Mouse (Mus musculus) intestine, embryonic 14.5 days (tissue): ENCODE results near the gene Tfrc. TPM values are rescaled to one million over a fixed set of nuclear protein-coding genes. Genes with fewer than 3 reads are reported as not detected.

ENCODE experiments used
- ATAC-seq: fragments of 200-750 bp; cut with Nextera tagmentation; replicated peaks from 2 replicates; pipeline ENCODE4 v1.8.0; 2017; ENCODE audit warnings: low read depth, moderate number of reproducible peaks, moderate TSS enrichment, moderate library complexity; ENCODE audit not compliant: low FRiP score, low TSS enrichment
- DNase-seq: peaks from one replicate; pipeline ENCODE4 v3.0.0-alpha.2; 2018; ENCODE audit warnings: low spot score
- H3K27ac ChIP-seq: fragments of 300-500 bp; sonication (generic); 2 replicates; pipeline ENCODE4 v1.5.1; 2014; ENCODE audit warnings: low read depth, mild to moderate bottlenecking, control low read depth
- H3K27me3 ChIP-seq: fragments of 300-500 bp; sonication (generic); replicated peaks from 2 replicates; pipeline ENCODE4 v1.6.1; 2014; ENCODE audit warnings: low read length, control low read depth; ENCODE audit not compliant: control insufficient read depth, insufficient read depth
- H3K36me3 ChIP-seq: fragments of 300-500 bp; sonication (generic); 2 replicates; pipeline ENCODE4 v1.6.1; 2014; ENCODE audit warnings: low read length, control low read depth; ENCODE audit not compliant: control insufficient read depth, insufficient read depth
- H3K4me1 ChIP-seq: fragments of 300-500 bp; sonication (generic); replicated peaks from 2 replicates; pipeline ENCODE4 v1.6.1; 2014; ENCODE audit warnings: low read length, control low read depth, mixed read lengths; ENCODE audit not compliant: control insufficient read depth, insufficient read depth
- H3K4me2 ChIP-seq: fragments of 300-500 bp; sonication (generic); 2 replicates; pipeline ENCODE4 v1.6.1; 2014; ENCODE audit warnings: low read length
- H3K4me3 ChIP-seq: fragments of 300-500 bp; sonication (generic); 2 replicates; pipeline ENCODE4 v1.5.1; 2014; ENCODE audit warnings: low read depth, low read length, control low read depth, mixed read lengths
- H3K9ac ChIP-seq: fragments of 300-500 bp; sonication (generic); 2 replicates; pipeline ENCODE4 v1.6.1; 2014; ENCODE audit warnings: mild to moderate bottlenecking, low read length
- H3K9me3 ChIP-seq: fragments of 300-500 bp; sonication (generic); 2 replicates; pipeline ENCODE4 v1.6.1; 2016; ENCODE audit warnings: low read length, control low read depth; ENCODE audit not compliant: control insufficient read depth
- WGBS: fragments of 180-500 bp; shearing (Covaris S2); extraction: QIAGEN DNeasy Blood & Tissue Kit; methylation state at CpG from one replicate; pipeline ENCODE4 v1.1.7; 2014; 5-methylcytosine and 5-hydroxymethylcytosine counted together
- polyA plus RNA-seq: library from polyadenylated mRNA; unstranded; fragments of >200 nt; fragmentation: Nextera tagmentation; extraction: Ambion mirVana; gene quantifications from 2 replicates; pipeline ENCODE4 v1.2.1, GENCODE M21; 2014

Gene Tfrc
- polyA plus RNA-seq, 1 experiment from 2014 or later = 162 TPM

- ATAC-seq = no peak
- peaks cover 90% of the 10 kb centered on the region for H3K36me3 ChIP-seq
- DNase-seq = no peak
- H3K4me2 ChIP-seq = no peak overlapping the region
- WGBS = 93% methylated on average over 7 of the region's 7 CpGs
- H3K27me3 ChIP-seq = no peaks in the 10 kb centered on the region
- no peaks in the 10 kb centered on the region for H3K9me3 ChIP-seq
- H3K4me1 ChIP-seq = 0 out of 2 replicates have a peak, but pooled peaks cover 4% of the 10 kb centered on the region
- H3K4me3 ChIP-seq = no peak overlapping the region
- no peak overlapping the region for H3K9ac ChIP-seq
- no peak overlapping the region for H3K27ac ChIP-seq
Measured at GRCm38 (mm10) chr16:32672250-32672649, 63.5 kb downstream of the Tfrc start.

- H3K27ac ChIP-seq = no peak overlapping the region
- WGBS = 76% methylated on average over 13 of the region's 13 CpGs
Measured at GRCm38 (mm10) chr16:32672861-32673560, 64.3 kb downstream of the Tfrc start.

GRCm38 (mm10) chr16:32674121-32674740 lies 65.5 kb downstream of the Tfrc start:
- Histone ChIP-seq H3K4me3 (no peak overlapping the region), H3K4me1 (0 out of 2 replicates have a peak, but pooled peaks cover 4% of the 10 kb centered on the region), H3K36me3 (peaks cover 85% of the 10 kb centered on the region), H3K27me3 (no peaks in the 10 kb centered on the region), H3K9me3 (no peaks in the 10 kb centered on the region), H3K9ac (no peak overlapping the region), H3K4me2 (no peak overlapping the region), H3K27ac (no peak overlapping the region)
- no peak for ATAC-seq
- WGBS = 89% methylated on average over 17 of the region's 17 CpGs
- DNase-seq = no peak

More at GRCm38 (mm10) chr16:32672861-32673560, 64.3 kb downstream of the Tfrc start:
- Histone ChIP-seq H3K4me1 (0 out of 2 replicates have a peak, but pooled peaks cover 4% of the 10 kb centered on the region), H3K4me3 (no peak overlapping the region), H3K36me3 (peaks cover 87% of the 10 kb centered on the region), H3K4me2 (no peak overlapping the region), H3K9ac (no peak overlapping the region), H3K9me3 (no peaks in the 10 kb centered on the region), H3K27me3 (no peaks in the 10 kb centered on the region)
- ATAC-seq = no peak
- no peak for DNase-seq

GRCm38 (mm10) chr16:32677040-32677700 lies 68.5 kb downstream of the Tfrc start:
- DNase-seq = no peak
- Histone ChIP-seq H3K4me3 (no peak overlapping the region), H3K36me3 (peaks cover 79% of the 10 kb centered on the region), H3K27me3 (no peaks in the 10 kb centered on the region), H3K4me1 (0 out of 2 replicates have a peak, but pooled peaks cover 4% of the 10 kb centered on the region), H3K9me3 (no peaks in the 10 kb centered on the region), H3K4me2 (no peak overlapping the region), H3K27ac (no peak overlapping the region), H3K9ac (no peak overlapping the region)
- ATAC-seq = no peak; the same call in 1 of the 2 replicates
- WGBS = 85% methylated on average over 10 of the region's 10 CpGs

- no peaks in the 10 kb centered on the region for H3K27me3 ChIP-seq
- H3K27ac ChIP-seq = no peak overlapping the region
- H3K4me1 ChIP-seq = no peaks in the 10 kb centered on the region
- no peak overlapping the region for H3K9ac ChIP-seq
- ATAC-seq (no peak; the same call in 1 of the 2 replicates), DNase-seq (no peak)
- H3K9me3 ChIP-seq = no peaks in the 10 kb centered on the region
- WGBS = 81% methylated on average over 14 of the region's 14 CpGs
- H3K4me2 ChIP-seq = no peak overlapping the region
- H3K4me3 ChIP-seq = no peak overlapping the region
- peaks cover 75% of the 10 kb centered on the region for H3K36me3 ChIP-seq
Measured at GRCm38 (mm10) chr16:32677903-32678302, 69.2 kb downstream of the Tfrc start.

- peaks cover 74% of the 10 kb centered on the region for H3K36me3 ChIP-seq
- H3K27me3 ChIP-seq = no peaks in the 10 kb centered on the region
- ATAC-seq = no peak
- H3K4me2 ChIP-seq = no peak overlapping the region
- H3K27ac ChIP-seq = no peak overlapping the region
- H3K9me3 ChIP-seq = no peaks in the 10 kb centered on the region
- no peak overlapping the region for H3K9ac ChIP-seq
- 76% methylated on average over 14 of the region's 14 CpGs for WGBS
- no peak overlapping the region for H3K4me3 ChIP-seq
- no peak for DNase-seq
- no peaks in the 10 kb centered on the region for H3K4me1 ChIP-seq
Measured at GRCm38 (mm10) chr16:32678812-32679211, 70.1 kb downstream of the Tfrc start.

- H3K27me3 ChIP-seq = no peaks in the 10 kb centered on the region
- WGBS = 88% methylated on average over 16 of the region's 16 CpGs
- H3K4me3 ChIP-seq = no peak overlapping the region
- peaks cover 62% of the 10 kb centered on the region for H3K36me3 ChIP-seq
- no peaks in the 10 kb centered on the region for H3K9me3 ChIP-seq
- no peak overlapping the region for H3K4me2 ChIP-seq
- H3K27ac ChIP-seq = no peak overlapping the region
- DNase-seq (no peak), ATAC-seq (no peak)
- H3K9ac ChIP-seq = no peak overlapping the region
- H3K4me1 ChIP-seq = no peaks in the 10 kb centered on the region
Measured at GRCm38 (mm10) chr16:32679976-32680375, 71.3 kb downstream of the Tfrc start.

- Histone ChIP-seq H3K4me3 (no peak overlapping the region), H3K27ac (no peak overlapping the region), H3K9me3 (no peaks in the 10 kb centered on the region), H3K36me3 (peaks cover 54% of the 10 kb centered on the region), H3K27me3 (no peaks in the 10 kb centered on the region), H3K4me2 (no peak overlapping the region), H3K9ac (no peak overlapping the region), H3K4me1 (no peaks in the 10 kb centered on the region)
- DNase-seq = no peak
- WGBS = 88% methylated on average over 6 of the region's 6 CpGs
- ATAC-seq = no peak
Measured at GRCm38 (mm10) chr16:32680806-32681205, 72.1 kb downstream of the Tfrc start.
